Mouse (Mus musculus) hindbrain, embryonic 15.5 days (tissue): ENCODE measurements around the gene Cadm2. TPM values are rescaled to one million over a fixed set of nuclear protein-coding genes. Genes with fewer than 3 reads are reported as not detected.

Source experiments
- ATAC-seq: fragments of 200-750 bp; cut with Nextera tagmentation; 2 replicates; pipeline ENCODE4 v1.8.0; 2017; ENCODE audit warnings: low read depth, moderate number of reproducible peaks, moderate TSS enrichment; ENCODE audit not compliant: low FRiP score
- H3K27ac ChIP-seq: fragments of 300-500 bp; sonication (generic); replicated peaks from 2 replicates; pipeline ENCODE4 v1.5.1; 2015; ENCODE audit warnings: mild to moderate bottlenecking, inconsistent platforms
- H3K27me3 ChIP-seq: fragments of 300-500 bp; sonication (generic); 2 replicates; pipeline ENCODE4 v1.6.1; 2015; ENCODE audit warnings: control low read depth, inconsistent platforms
- H3K36me3 ChIP-seq: fragments of 300-500 bp; sonication (generic); 2 replicates; pipeline ENCODE4 v1.6.1; 2015; ENCODE audit warnings: control low read depth, inconsistent platforms
- H3K4me1 ChIP-seq: fragments of 300-500 bp; sonication (generic); replicated peaks from 2 replicates; pipeline ENCODE4 v1.6.1; 2015; ENCODE audit warnings: control low read depth, inconsistent platforms
- H3K4me2 ChIP-seq: fragments of 300-500 bp; sonication (generic); 2 replicates; pipeline ENCODE4 v1.6.1; 2015; ENCODE audit warnings: moderate library complexity, mild to moderate bottlenecking, inconsistent platforms
- H3K4me3 ChIP-seq: fragments of 300-500 bp; sonication (generic); 2 replicates; pipeline ENCODE4 v1.5.1; 2015; ENCODE audit warnings: mild to moderate bottlenecking, inconsistent platforms
- H3K9ac ChIP-seq: fragments of 300-500 bp; sonication (generic); 2 replicates; pipeline ENCODE4 v1.6.1; 2015; ENCODE audit warnings: inconsistent platforms
- H3K9me3 ChIP-seq: fragments of 300-500 bp; sonication (generic); 2 replicates; pipeline ENCODE4 v1.6.1; 2016; ENCODE audit warnings: control low read depth, inconsistent platforms
- WGBS: fragments of 180-500 bp; shearing (Covaris S2); methylation state at CpG from one replicate; pipeline ENCODE4 v1.1.7; 2015; 5-methylcytosine and 5-hydroxymethylcytosine counted together
- polyA plus RNA-seq: library from polyadenylated mRNA; unstranded; fragments of >200 nt; fragmentation: Nextera tagmentation; extraction: Ambion mirVana; gene quantifications from 2 replicates; pipeline ENCODE4 v1.2.1, GENCODE M21; 2015

The Cadm2 gene
- 57.6 and 63.8 TPM in 2 replicates for polyA plus RNA-seq

DNA sequence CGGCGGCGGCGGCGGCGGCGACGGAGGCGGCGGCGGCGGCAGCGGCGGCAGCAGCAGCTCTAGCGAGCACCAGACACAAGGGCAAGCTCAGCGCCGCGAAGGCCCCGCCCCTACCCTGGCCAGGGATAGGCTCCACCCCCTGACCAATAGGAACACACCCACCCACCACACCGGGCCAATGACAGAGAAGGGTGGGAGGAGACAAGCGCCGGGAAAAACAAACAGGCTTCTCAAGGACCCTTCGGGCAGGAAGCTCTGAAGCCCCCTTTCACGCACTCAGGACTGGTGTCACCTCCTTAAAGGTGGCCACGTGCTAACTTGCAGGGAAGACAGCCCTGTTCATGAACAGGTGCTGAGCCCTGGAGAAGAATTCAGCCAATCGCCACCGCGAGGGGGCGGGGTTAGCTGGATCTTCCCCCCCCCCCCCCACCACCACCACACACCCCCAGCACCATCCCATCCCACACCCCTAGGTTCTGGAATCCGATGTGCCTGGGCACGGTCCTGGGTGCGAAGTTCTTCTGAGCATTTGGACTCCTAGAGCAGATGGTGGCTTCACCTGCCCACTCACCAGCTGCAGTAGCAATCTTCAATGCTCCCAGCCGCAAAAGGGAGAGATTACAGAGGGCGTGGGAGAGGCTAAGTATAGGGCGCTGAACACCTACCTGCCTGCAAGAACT lies at the start of gene Cadm2:
Gene Cadm2 (minus strand): TSS at position 83 of the 680 bp plus-strand sequence.
- no peaks in the 10 kb centered on the region for H3K27me3 ChIP-seq
- peak; percentile 99 for ATAC-seq
- H3K9ac ChIP-seq, result peak within 1 kb of the TSS; percentile 88
- H3K4me3 ChIP-seq, result peak within 1 kb of the TSS; percentile 92
- H3K27ac ChIP-seq, result peak within 1 kb of the TSS; percentile 90
- peaks cover 3% of the 10 kb centered on the region; the same call in 1 of the 2 replicates for H3K4me1 ChIP-seq
- no peaks in the 10 kb centered on the region for H3K9me3 ChIP-seq
- no peaks in the 10 kb centered on the region for H3K36me3 ChIP-seq
- H3K4me2 ChIP-seq, result peak within 1 kb of the TSS; percentile 65
- 2% methylated on average over 24 of the region's 35 CpGs for WGBS

DNA sequence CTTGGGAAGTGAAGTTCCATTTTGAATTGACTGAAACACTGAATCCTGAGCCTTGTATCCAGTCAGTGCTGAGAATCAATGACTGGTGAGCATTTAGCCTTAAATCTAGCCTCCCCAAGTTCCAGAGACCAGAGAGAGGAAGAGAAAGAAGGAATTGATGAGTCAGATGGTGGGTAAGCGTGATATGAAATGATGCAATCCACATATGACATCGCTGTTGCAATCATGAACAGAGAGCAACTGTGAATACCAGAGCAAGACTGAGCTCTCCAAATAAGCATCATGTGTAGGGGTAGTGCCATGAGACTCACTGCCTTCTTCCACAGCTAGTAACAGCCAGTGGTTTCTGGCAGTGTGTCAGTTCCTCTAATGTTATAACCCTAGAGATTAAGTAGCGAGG lies 26.2 kb upstream of the Cadm2 start:
- no peaks in the 10 kb centered on the region for H3K27me3 ChIP-seq
- no peak overlapping the region for H3K4me3 ChIP-seq
- no peaks in the 10 kb centered on the region for H3K9me3 ChIP-seq
- H3K27ac ChIP-seq, result no peak overlapping the region
- no peak overlapping the region for H3K4me2 ChIP-seq
- no peak overlapping the region for H3K9ac ChIP-seq
- ATAC-seq, result no peak
- WGBS, result 95% methylated on average over 3 of the region's 3 CpGs
- no peaks in the 10 kb centered on the region for H3K36me3 ChIP-seq
- H3K4me1 ChIP-seq, result no peaks in the 10 kb centered on the region

DNA sequence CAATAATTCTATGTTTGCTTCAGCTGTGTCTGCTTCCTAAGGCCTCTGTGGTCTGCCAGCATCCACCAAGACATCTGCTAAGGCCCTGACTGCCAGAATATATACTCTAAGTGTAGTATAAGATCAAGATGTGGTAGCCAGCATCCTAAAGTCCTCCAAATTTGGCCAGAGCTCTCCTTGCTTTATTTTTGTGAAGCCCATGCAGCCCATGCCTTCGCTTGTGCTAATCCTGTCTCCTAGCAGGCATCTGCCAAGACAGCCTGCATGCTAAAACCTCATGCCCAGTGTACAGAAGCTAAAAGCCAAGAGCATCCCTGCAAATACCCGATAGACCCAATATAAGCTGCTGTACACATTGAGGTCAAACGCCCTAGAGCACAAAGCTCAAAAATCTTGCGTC lies 22.9 kb upstream of the Cadm2 start:
- no peaks in the 10 kb centered on the region for H3K9me3 ChIP-seq
- H3K36me3 ChIP-seq, result no peaks in the 10 kb centered on the region
- H3K27ac ChIP-seq, result no peak overlapping the region
- H3K27me3 ChIP-seq, result no peaks in the 10 kb centered on the region
- no peak overlapping the region for H3K4me3 ChIP-seq
- no peak overlapping the region for H3K9ac ChIP-seq
- ATAC-seq, result no peak
- no peak overlapping the region for H3K4me2 ChIP-seq
- no peaks in the 10 kb centered on the region for H3K4me1 ChIP-seq
- 86% methylated on average over 4 of the region's 4 CpGs for WGBS

DNA sequence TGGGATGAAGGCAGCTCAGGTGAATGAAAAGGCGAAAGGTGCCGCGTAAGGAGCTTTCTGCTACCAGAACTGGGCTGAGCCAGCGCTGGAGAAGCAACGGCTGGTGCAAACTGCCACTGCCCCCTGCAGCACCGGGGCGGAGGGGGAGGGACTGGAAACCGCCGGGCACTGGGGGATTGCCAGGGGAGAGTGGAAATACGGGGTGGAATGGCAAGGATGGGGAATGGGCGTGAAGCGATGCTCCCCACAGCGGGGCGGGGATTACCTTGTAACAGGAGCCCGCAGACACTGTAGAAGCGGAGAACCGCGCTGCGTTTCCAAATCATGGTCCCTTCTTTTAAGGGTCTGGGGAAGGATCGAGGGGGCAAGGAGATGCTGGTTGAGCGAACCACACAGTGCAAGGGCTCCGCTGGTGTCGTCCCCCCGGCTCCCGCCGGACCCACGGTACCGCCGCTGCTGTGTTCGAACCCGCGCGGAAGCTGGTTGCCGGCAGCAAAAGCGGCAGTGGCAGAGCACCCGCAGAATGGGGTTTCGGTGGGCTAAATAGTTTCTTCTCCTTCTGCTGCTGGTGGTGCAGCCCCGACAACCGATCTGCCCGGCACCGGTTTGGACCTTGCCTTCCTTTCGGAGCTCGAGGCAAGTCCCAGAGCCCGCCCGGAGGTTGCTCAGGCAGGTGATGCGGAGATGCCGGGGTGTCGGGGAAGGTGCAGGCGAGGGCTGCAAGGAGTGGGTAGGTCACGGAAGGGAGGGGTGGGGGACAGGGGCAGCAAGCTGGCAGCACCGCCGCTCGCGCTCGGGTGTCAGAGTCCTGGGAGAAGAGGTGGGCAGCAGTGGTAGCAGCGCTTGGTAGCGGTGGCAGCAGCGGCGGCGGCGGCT lies 564 bp downstream of the Cadm2 start:
- Histone ChIP-seq H3K27me3 (no peaks in the 10 kb centered on the region), H3K4me1 (peaks cover 3% of the 10 kb centered on the region; the same call in 1 of the 2 replicates), H3K36me3 (no peaks in the 10 kb centered on the region), H3K9me3 (no peaks in the 10 kb centered on the region), H3K4me3 (peak overlapping the region; percentile 92), H3K27ac (peak overlapping the region; percentile 90), H3K4me2 (peak overlapping the region; percentile 65), H3K9ac (peak overlapping the region; percentile 88)
- ATAC-seq, result peak; percentile 67
- 0% methylated on average over 60 of the region's 61 CpGs for WGBS

DNA sequence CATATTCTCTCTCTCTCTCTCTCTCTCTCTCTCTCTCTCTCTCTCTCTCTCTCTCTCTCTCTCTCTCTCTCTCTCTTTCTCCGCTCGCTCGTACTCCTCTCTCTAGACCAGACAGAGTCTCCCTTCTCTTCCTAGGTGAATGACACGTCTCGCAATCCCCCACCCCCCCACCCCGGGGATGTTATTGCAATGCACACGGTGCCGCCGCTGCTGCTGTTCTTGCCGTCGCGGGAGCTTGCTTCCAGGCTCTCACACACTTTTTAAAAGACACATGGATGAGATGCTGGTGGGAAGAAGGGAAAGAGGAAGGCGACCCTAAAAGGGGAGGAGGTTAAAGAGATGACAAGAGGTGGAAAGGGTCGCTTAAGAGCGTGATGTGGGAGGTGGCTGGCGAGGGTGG lies 1.3 kb downstream of the Cadm2 start:
- H3K4me2 ChIP-seq, result peak overlapping the region; percentile 65
- H3K9me3 ChIP-seq, result no peaks in the 10 kb centered on the region
- H3K27me3 ChIP-seq, result no peaks in the 10 kb centered on the region
- H3K9ac ChIP-seq, result peak overlapping the region; percentile 88
- peak overlapping the region; percentile 90 for H3K27ac ChIP-seq
- ATAC-seq, result no peak
- peaks cover 3% of the 10 kb centered on the region; the same call in 1 of the 2 replicates for H3K4me1 ChIP-seq
- peak overlapping the region; percentile 92 for H3K4me3 ChIP-seq
- H3K36me3 ChIP-seq, result no peaks in the 10 kb centered on the region
- under 1% methylated on average over 15 of the region's 16 CpGs for WGBS

DNA sequence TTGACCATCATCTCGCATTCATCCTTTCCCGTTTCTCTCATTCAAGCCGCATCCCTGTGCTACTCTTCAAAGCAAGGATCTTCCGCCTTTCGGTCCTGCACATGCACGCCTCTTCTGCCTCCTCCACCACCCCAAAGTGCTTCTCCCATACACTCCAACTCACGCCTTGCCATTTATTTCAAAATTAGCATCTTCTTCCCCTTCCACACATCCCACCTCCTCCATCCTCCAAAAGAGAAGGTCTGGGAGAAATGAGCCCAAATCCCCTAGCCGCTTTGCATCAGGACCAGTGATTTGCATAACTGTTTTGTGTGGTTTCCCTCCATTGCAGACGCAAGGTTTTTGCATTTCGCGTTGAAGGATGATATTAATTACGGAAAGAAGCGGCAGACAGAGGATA lies 1.9 kb downstream of the Cadm2 start:
- 7% methylated on average over 13 of the region's 13 CpGs for WGBS
- peak overlapping the region; percentile 65 for H3K4me2 ChIP-seq
- H3K27ac ChIP-seq, result peak overlapping the region; percentile 90

DNA sequence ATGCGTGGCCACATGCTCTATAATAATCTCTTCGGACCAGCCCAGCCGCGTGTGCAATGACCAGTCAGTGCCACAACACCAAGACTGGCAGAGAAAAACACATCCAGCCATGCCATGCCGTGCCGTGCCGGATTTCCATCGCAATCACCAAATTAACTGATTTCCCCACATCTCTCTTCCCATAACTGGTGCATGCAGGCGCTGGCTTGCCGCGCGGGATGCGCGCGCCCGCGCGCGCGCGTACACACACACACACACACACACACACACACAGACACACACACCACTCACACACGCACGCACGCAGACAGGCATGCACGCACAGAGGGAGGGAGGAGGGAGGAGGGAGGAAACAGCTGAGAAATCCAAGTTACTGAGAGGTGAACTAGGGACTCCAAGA lies 2.9 kb downstream of the Cadm2 start:
- H3K4me3 ChIP-seq, result peak overlapping the region; percentile 92
- no peaks in the 10 kb centered on the region for H3K36me3 ChIP-seq
- H3K9ac ChIP-seq, result peak overlapping the region; percentile 88
- H3K27me3 ChIP-seq, result no peaks in the 10 kb centered on the region
- H3K27ac ChIP-seq, result peak overlapping the region; percentile 90
- H3K4me2 ChIP-seq, result peak overlapping the region; percentile 65
- WGBS, result under 1% methylated on average over 25 of the region's 25 CpGs
- peaks cover 9% of the 10 kb centered on the region; the same call in 1 of the 2 replicates for H3K4me1 ChIP-seq
- ATAC-seq, result peak; percentile 29
- H3K9me3 ChIP-seq, result no peaks in the 10 kb centered on the region

More for the DNA sequence above, 1.9 kb downstream of the Cadm2 start:
- ATAC-seq, result no peak
- no peaks in the 10 kb centered on the region for H3K9me3 ChIP-seq
- no peaks in the 10 kb centered on the region for H3K36me3 ChIP-seq
- peak overlapping the region; percentile 88 for H3K9ac ChIP-seq
- peaks cover 5% of the 10 kb centered on the region; the same call in 1 of the 2 replicates for H3K4me1 ChIP-seq
- peak overlapping the region; percentile 92 for H3K4me3 ChIP-seq
- H3K27me3 ChIP-seq, result no peaks in the 10 kb centered on the region

DNA sequence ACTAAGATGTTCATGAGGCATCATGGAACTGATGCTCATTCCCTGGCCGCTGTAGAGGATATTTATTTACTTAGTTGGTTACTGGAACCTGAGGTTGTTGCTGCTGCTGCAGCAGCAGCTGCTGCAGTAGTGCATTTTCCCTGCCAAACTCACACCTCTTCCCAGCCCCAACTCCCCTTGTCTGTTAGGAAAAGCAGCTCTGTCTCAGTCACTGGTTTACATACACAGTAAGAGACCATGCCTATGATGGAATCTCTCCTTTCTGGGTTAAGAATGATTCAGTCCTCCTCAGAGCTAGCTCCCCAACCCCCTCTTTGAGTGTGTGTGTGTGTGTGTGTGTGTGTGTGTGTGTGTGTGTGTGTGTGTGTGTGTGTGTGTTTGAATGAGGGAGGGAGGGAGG lies 3.5 kb downstream of the Cadm2 start:
- peaks cover 9% of the 10 kb centered on the region; the same call in 1 of the 2 replicates for H3K4me1 ChIP-seq
- H3K36me3 ChIP-seq, result no peaks in the 10 kb centered on the region
- 0 out of 2 replicates have a peak overlapping the region, but pooled peaks have one; percentile 26 for H3K9ac ChIP-seq
- H3K4me2 ChIP-seq, result peak overlapping the region; percentile 65
- no peaks in the 10 kb centered on the region for H3K27me3 ChIP-seq
- peak overlapping the region; percentile 92 for H3K4me3 ChIP-seq
- ATAC-seq, result no peak
- WGBS, result 14% methylated on average over 1 of the region's 1 CpGs
- H3K27ac ChIP-seq, result peak overlapping the region; percentile 90
- no peaks in the 10 kb centered on the region for H3K9me3 ChIP-seq

DNA sequence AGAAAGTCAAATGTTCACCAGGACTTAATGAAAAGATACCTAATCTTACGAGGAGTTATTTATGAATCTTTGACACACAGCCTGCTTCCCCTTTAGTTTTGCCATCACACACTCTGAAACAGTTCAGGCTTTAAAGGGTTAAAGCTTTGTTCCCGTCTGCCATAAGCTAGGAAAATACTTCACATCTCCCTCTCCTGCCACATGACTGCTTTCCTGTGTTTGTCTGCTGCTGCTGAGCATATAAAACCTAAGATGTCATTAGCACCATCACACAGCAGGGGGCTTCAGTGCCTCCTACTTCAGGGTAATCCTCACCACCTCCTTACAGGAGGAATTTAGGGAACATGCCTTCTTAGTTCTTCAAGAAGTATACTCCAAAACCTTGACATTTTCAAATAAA lies 6.8 kb downstream of the Cadm2 start:
- no peak overlapping the region for H3K4me2 ChIP-seq
- H3K4me3 ChIP-seq, result no peak overlapping the region
- H3K27me3 ChIP-seq, result no peaks in the 10 kb centered on the region
- no peak overlapping the region for H3K9ac ChIP-seq
- peaks cover 17% of the 10 kb centered on the region for H3K4me1 ChIP-seq
- no peaks in the 10 kb centered on the region for H3K9me3 ChIP-seq
- 29% methylated on average over 2 of the region's 2 CpGs for WGBS
- no peak overlapping the region for H3K27ac ChIP-seq
- no peaks in the 10 kb centered on the region for H3K36me3 ChIP-seq
- no peak for ATAC-seq

DNA sequence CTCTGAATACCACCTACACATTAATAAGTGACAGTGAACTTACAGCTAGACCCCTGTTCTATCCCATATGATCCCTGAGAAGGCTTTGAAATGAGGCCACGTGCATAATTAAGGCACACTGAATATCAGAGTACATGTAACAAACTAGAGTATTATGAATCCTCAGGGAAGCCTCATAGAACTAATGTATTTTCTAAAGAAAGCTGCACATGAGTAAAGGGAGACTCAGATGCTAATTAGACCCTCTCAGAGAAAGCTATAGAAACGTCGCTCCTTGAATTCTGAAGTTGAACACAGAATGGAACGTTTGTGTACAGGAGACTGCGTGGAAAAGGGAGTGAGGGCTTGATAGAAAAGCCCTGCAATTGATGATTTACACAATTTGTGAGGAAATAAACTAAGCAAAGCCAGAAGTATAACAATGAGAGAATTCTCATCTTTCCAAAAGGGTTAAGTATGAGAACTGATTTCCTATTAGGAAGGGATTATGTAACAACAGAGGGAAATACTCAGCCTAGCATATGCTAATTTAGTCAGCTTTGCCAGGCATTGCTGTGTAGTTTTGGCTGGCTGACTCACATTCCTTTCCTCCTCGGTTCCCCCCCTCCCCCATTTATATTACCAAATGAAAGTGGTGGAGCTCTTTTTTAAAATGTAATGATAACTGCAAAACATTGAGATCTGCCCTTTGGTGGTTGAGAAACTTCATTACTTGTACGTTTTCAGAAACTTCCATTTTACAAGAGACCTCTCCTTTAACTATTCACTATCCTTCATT lies 9.6 kb downstream of the Cadm2 start:
- Histone ChIP-seq H3K4me2 (peak overlapping the region; percentile 31), H3K27ac (peak overlapping the region; percentile 60), H3K9ac (no peak overlapping the region), H3K36me3 (no peaks in the 10 kb centered on the region), H3K9me3 (no peaks in the 10 kb centered on the region), H3K4me3 (no peak overlapping the region), H3K27me3 (no peaks in the 10 kb centered on the region), H3K4me1 (peaks cover 17% of the 10 kb centered on the region)
- WGBS, result 17% methylated on average over 7 of the region's 7 CpGs
- peak; percentile 79; the same call in 1 of the 2 replicates for ATAC-seq

DNA sequence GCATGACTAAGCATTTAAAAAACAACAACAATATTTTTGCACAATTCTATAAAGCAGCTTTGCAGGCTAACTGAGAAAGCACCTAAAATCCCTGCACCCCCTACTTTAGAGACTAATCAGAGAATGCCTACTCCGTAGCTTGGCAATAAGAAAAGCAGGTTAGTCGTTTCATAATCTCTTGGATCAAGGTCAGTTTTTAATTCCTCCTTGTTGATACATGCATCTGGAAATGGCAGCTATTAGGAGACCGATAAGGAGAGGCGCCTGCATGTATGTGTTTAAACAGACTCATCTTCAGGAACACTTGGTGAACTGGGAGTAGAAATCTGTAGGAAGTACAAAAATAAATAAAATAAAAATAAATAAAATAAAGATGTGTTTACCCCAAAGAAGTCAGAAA lies 11.6 kb downstream of the Cadm2 start:
- Histone ChIP-seq H3K27me3 (no peaks in the 10 kb centered on the region), H3K27ac (no peak overlapping the region), H3K9ac (no peak overlapping the region), H3K36me3 (no peaks in the 10 kb centered on the region), H3K9me3 (no peaks in the 10 kb centered on the region), H3K4me1 (peaks cover 17% of the 10 kb centered on the region), H3K4me3 (no peak overlapping the region), H3K4me2 (no peak overlapping the region)
- ATAC-seq, result no peak
- 75% methylated on average over 4 of the region's 4 CpGs for WGBS
